Comparison of ENCODE assay signal across 8 mouse cellular contexts in genomic region chr6:122741460-122742227, GRCm38 (mm10). TPM values are rescaled to one million over a fixed set of nuclear protein-coding genes. Genes with fewer than 3 reads are reported as not detected.
DNase-seq lines count a peak whose midpoint lies in the region; ATAC-seq and TF ChIP-seq lines count a peak whose summit lies in the region.

No protein-coding gene starts in this region.

- peaks cover 21% of the 10 kb centered on the region for H3K27me3 ChIP-seq in embryonic facial prominence, embryonic 15.5 days
- peaks cover 8% of the 10 kb centered on the region; the same call in 1 of the 2 replicates for H3K27me3 ChIP-seq in limb, embryonic 14.5 days (ENCODE audit: control insufficient read depth, insufficient read depth, low read length)

- H3K9ac ChIP-seq in embryonic facial prominence, embryonic 15.5 days = peak overlapping the region; percentile 9; the same call in 1 of the 2 replicates
- peak overlapping the region; percentile 60 for H3K9ac ChIP-seq in limb, embryonic 14.5 days (ENCODE audit: low read depth, low read length, severe bottlenecking)

- H3K9me3 ChIP-seq in embryonic facial prominence, embryonic 15.5 days (replicated peaks) = no peaks in the 10 kb centered on the region
- no peaks in the 10 kb centered on the region for H3K9me3 ChIP-seq in limb, embryonic 14.5 days (ENCODE audit: control insufficient read depth, low read length)

- TF ChIP-seq POLR2A in limb, embryonic 14.5 days (IDR thresholded peaks at IDR 0.05; ENCODE audit: borderline replicate concordance, extremely low read depth, insufficient read depth, insufficient read length) = no peak
- TF ChIP-seq POLR2A in olfactory bulb, adult 2 months (IDR thresholded peaks at IDR 0.05; ENCODE audit: insufficient read depth, low read depth, low read length) = no peak

- 5% methylated on average over 25 of the region's 25 CpGs for WGBS in embryonic facial prominence, embryonic 15.5 days
- whole genome bisulfite sequencing in limb, embryonic 14.5 days = 3% methylated on average over 25 of the region's 25 CpGs
- 4% methylated on average over 25 of the region's 25 CpGs for WGBS in olfactory bulb, adult 2 months

- no peak for TF ChIP-seq CTCF in layer of hippocampus, adult 2 months (conservative IDR thresholded peaks at IDR 0.05)
- no peak for TF ChIP-seq CTCF in olfactory bulb, adult 2 months (IDR thresholded peaks at IDR 0.05; ENCODE audit: insufficient read depth, low read depth, low read length)

- no peaks in the 10 kb centered on the region for H3K36me3 ChIP-seq in embryonic facial prominence, embryonic 15.5 days
- H3K36me3 ChIP-seq in limb, embryonic 14.5 days (ENCODE audit: control insufficient read depth, insufficient read depth, low read length) = peaks cover 11% of the 10 kb centered on the region

- peak overlapping the region; percentile 79 for H3K4me3 ChIP-seq in layer of hippocampus, adult 2 months
- H3K4me3 ChIP-seq in embryonic facial prominence, embryonic 15.5 days (replicated peaks) = peak overlapping the region; percentile 53
- H3K4me3 ChIP-seq in limb, embryonic 14.5 days (replicated peaks; ENCODE audit: low read length) = peak overlapping the region; percentile 57
- peak overlapping the region; percentile 64 for H3K4me3 ChIP-seq in olfactory bulb, adult 2 months (ENCODE audit: insufficient read depth, low read depth, low read length)

- DNase-seq in layer of hippocampus, adult 2 months (ENCODE audit: low spot score in 2 of 2) = no peak
- no peak for DNase-seq in layer of hippocampus, postnatal 36 days
- peak; percentile 62 for DNase-seq in brain, adult 2 months (ENCODE audit: low read depth, low spot score)
- DNase-seq in limb, embryonic 14.5 days (ENCODE audit: low spot score) = no peak
- DNase-seq in gastrocnemius, postnatal 25 days = no peak
- no peak for DNase-seq in layer of hippocampus, postnatal 14 days (ENCODE audit: low spot score in 2 of 2)

- H3K4me2 ChIP-seq in embryonic facial prominence, embryonic 15.5 days (replicated peaks) = peak overlapping the region; percentile 77
- H3K4me2 ChIP-seq in limb, embryonic 14.5 days (replicated peaks; ENCODE audit: low read depth, low read length, severe bottlenecking) = peak overlapping the region; percentile 74

- peaks cover 5% of the 10 kb centered on the region; the same call in 1 of the 2 replicates for H3K4me1 ChIP-seq in embryonic facial prominence, embryonic 15.5 days
- H3K4me1 ChIP-seq in limb, embryonic 14.5 days (ENCODE audit: control insufficient read depth, insufficient read depth, low read length) = peaks cover 8% of the 10 kb centered on the region; the same call in 1 of the 2 replicates
- H3K4me1 ChIP-seq in olfactory bulb, adult 2 months (ENCODE audit: control insufficient read depth, insufficient read depth, low read length) = peaks cover 22% of the 10 kb centered on the region

- H3K27ac ChIP-seq in layer of hippocampus, adult 2 months = peak overlapping the region; percentile 88
- no peak overlapping the region for H3K27ac ChIP-seq in embryonic facial prominence, embryonic 15.5 days (replicated peaks)
- no peak overlapping the region for H3K27ac ChIP-seq in limb, embryonic 14.5 days (replicated peaks; ENCODE audit: low read depth, low read length)
- peak overlapping the region; percentile 74 for H3K27ac ChIP-seq in olfactory bulb, adult 2 months (ENCODE audit: insufficient read depth, low read depth, low read length)

- ATAC-seq in embryonic facial prominence, embryonic 15.5 days (ENCODE audit: insufficient number of reproducible peaks, low FRiP score, low TSS enrichment, low read depth) = no peak
- ATAC-seq in limb, embryonic 14.5 days (ENCODE audit: low FRiP score, low read depth) = no peak

RNA-seq across cellular contexts. Expression of gene Nanog, which starts 34.4 kb away (rescaled TPM):
- not detected for total RNA-seq in layer of hippocampus, adult 2 months (2021)
- total RNA-seq in layer of hippocampus, postnatal 36 days (2021) = not detected
- 0.33 and 0.34 TPM in 2 replicates for polyA plus RNA-seq in embryonic facial prominence, embryonic 15.5 days (2015; fragmentation: Nextera tagmentation; extraction: Ambion mirVana)
- polyA plus RNA-seq in limb, embryonic 14.5 days (2012; rRNA removed) = 0.40 and 0.47 TPM in 2 replicates
- 0.21 and 0.37 TPM in 2 replicates for polyA plus RNA-seq in limb, embryonic 14.5 days (2014; fragmentation: Nextera tagmentation; extraction: Ambion mirVana)
- not detected in 2 replicates for polyA plus RNA-seq in olfactory bulb, adult 2 months (2012; ENCODE audit: insufficient read depth, insufficient read length, low replicate concordance, missing spikeins)
- total RNA-seq in gastrocnemius, postnatal 25 days (2021) = not detected
- total RNA-seq in layer of hippocampus, postnatal 14 days (2021) = not detected

RNA-seq across cellular contexts. Expression of gene Slc2a3, which starts 59.8 kb away (rescaled TPM):
- 100 to 1,000 TPM; 104 to 109 TPM for total RNA-seq in layer of hippocampus, adult 2 months (2021)
- total RNA-seq in layer of hippocampus, postnatal 36 days (2021) = 100 to 1,000 TPM; 110 to 121 TPM
- polyA plus RNA-seq in embryonic facial prominence, embryonic 15.5 days (2015; fragmentation: Nextera tagmentation; extraction: Ambion mirVana) = 30.2 and 40.2 TPM in 2 replicates
- polyA plus RNA-seq in limb, embryonic 14.5 days (2012; rRNA removed) = 46.5 and 48.2 TPM in 2 replicates
- 71.6 and 78.8 TPM in 2 replicates for polyA plus RNA-seq in limb, embryonic 14.5 days (2014; fragmentation: Nextera tagmentation; extraction: Ambion mirVana)
- not detected in 2 replicates for polyA plus RNA-seq in olfactory bulb, adult 2 months (2012; ENCODE audit: insufficient read depth, insufficient read length, low replicate concordance, missing spikeins)
- 1 to 10 TPM in 1 of 2 experiments, under 1 TPM in 1; 0.88 to 1.4 TPM for total RNA-seq in gastrocnemius, postnatal 25 days (2021)
- 100 to 1,000 TPM; 124 to 130 TPM for total RNA-seq in layer of hippocampus, postnatal 14 days (2021)

Comparison
In these comparisons a context has a peak if more than half of its experiments do, and no peak if none do; other contexts are left out.
1. H3K27ac ChIP-seq: peak in layer of hippocampus, adult 2 months (single experiment) and olfactory bulb, adult 2 months (single experiment); none in embryonic facial prominence, embryonic 15.5 days (single experiment) and limb, embryonic 14.5 days (single experiment).
2. RNA of gene Slc2a3, which starts 59.8 kb away (total RNA-seq): 124 to 130 TPM in layer of hippocampus, postnatal 14 days, 110 to 121 TPM in layer of hippocampus, postnatal 36 days and 104 to 109 TPM in layer of hippocampus, adult 2 months; 0.88 to 1.4 TPM in gastrocnemius, postnatal 25 days; every median in the first group is over 10 times any median in the second.
3. Peak in every context shown above with its lines, with median percentiles within 50 percentile points of each other: H3K4me3 ChIP-seq.